ENCODE assay signal across 8 mouse cellular contexts in the genomic region with DNA sequence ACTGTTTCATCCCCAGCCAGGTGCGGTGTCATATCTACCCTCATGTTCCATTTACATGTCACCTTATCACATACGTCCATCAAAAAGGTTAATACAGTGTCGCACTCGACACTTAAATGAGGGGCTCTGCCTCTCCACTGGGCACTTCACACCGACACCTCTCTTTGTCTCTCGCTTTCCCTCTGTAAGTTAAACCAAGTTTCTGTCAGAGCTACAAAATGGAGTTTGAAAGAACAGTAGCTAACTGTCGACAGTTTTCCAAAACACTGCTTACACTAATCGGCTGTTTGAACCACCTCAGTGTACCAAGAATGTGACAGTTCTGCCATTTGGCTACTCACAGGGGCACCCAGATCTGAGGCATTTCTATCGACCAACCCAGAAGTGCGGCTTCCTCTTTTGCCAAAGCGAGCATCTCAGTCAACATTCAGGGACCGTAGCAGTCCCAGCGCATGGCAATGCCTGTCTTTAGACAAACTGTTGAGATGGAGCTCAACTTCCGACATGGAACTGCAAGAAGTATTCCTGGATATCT.
DNase-seq lines count a peak whose midpoint lies in the region; ATAC-seq and TF ChIP-seq lines count a peak whose summit lies in the region.
"Had no signal": no experiment of that assay in that cellular context is flagged by ENCODE, and none has a peak within 500 bp of the region (broad histone marks: within the 10 kb centered on the region; RNA-seq: fewer than 3 reads in every experiment).

No protein-coding gene starts in this region.

- H3K9me3 ChIP-seq in liver, embryonic 11.5 days (ENCODE audit: control insufficient read depth, low read length) = no peaks in the 10 kb centered on the region
- H3K9me3 ChIP-seq in embryonic facial prominence, embryonic 13.5 days = no peaks in the 10 kb centered on the region
- no peaks in the 10 kb centered on the region for H3K9me3 ChIP-seq in forebrain, embryonic 16.5 days (ENCODE audit: control insufficient read depth, low read length)
- no peaks in the 10 kb centered on the region for H3K9me3 ChIP-seq in midbrain, embryonic 14.5 days (ENCODE audit: control insufficient read depth, low read length)
- H3K9me3 ChIP-seq: kidney, embryonic 15.5 days had no signal

- WGBS in liver, adult 2 months = 21% methylated on average over 14 of the region's 14 CpGs
- WGBS in liver, embryonic 11.5 days = 78% methylated on average over 14 of the region's 14 CpGs
- WGBS in embryonic facial prominence, embryonic 13.5 days = 63% methylated on average over 14 of the region's 14 CpGs
- WGBS in forebrain, embryonic 16.5 days = 23% methylated on average over 14 of the region's 14 CpGs
- WGBS in midbrain, embryonic 14.5 days = 84% methylated on average over 14 of the region's 14 CpGs

- no peak for DNase-seq in liver, adult 2 months (ENCODE audit: extremely low read depth, low read depth, low spot score)
- DNase-seq in liver, embryonic 11.5 days (ENCODE audit: low spot score) = no peak
- DNase-seq in midbrain, embryonic 14.5 days = no peak
- no peak for DNase-seq in kidney, postnatal 4 days
- DNase-seq in left cerebral cortex, adult 9 months (ENCODE audit: low spot score in 2 of 2) = no peak

- H3K36me3 ChIP-seq in liver, adult 2 months (ENCODE audit: control insufficient read depth, insufficient read depth, low read length) = no peaks in the 10 kb centered on the region
- no peaks in the 10 kb centered on the region for H3K36me3 ChIP-seq in liver, embryonic 11.5 days (ENCODE audit: control insufficient read depth, insufficient read depth, low read length)
- H3K36me3 ChIP-seq in embryonic facial prominence, embryonic 13.5 days = no peaks in the 10 kb centered on the region
- no peaks in the 10 kb centered on the region for H3K36me3 ChIP-seq in forebrain, embryonic 16.5 days (ENCODE audit: control insufficient read depth, insufficient read depth)
- H3K36me3 ChIP-seq in midbrain, embryonic 14.5 days (ENCODE audit: control insufficient read depth, insufficient read depth, low read length) = no peaks in the 10 kb centered on the region
- H3K36me3 ChIP-seq: kidney, embryonic 15.5 days had no signal

- no peaks in the 10 kb centered on the region for H3K27me3 ChIP-seq in liver, adult 2 months (ENCODE audit: control insufficient read depth, insufficient read depth, low read length)
- H3K27me3 ChIP-seq in liver, embryonic 11.5 days (replicated peaks; ENCODE audit: control insufficient read depth, insufficient read depth, low read length) = no peaks in the 10 kb centered on the region
- no peaks in the 10 kb centered on the region for H3K27me3 ChIP-seq in embryonic facial prominence, embryonic 13.5 days
- H3K27me3 ChIP-seq in forebrain, embryonic 16.5 days (replicated peaks; ENCODE audit: control insufficient read depth, insufficient read depth, low read length) = no peaks in the 10 kb centered on the region
- H3K27me3 ChIP-seq in midbrain, embryonic 14.5 days (ENCODE audit: control insufficient read depth, insufficient read depth, low read length) = no peaks in the 10 kb centered on the region

- H3K27ac ChIP-seq in liver, adult 2 months (replicated peaks; ENCODE audit: insufficient read depth, low read depth, low read length) = 0 out of 2 replicates have a peak overlapping the region, but pooled peaks have one; percentile 23
- no peak overlapping the region for H3K27ac ChIP-seq in liver, embryonic 11.5 days (ENCODE audit: low read depth, low read length)
- H3K27ac ChIP-seq in embryonic facial prominence, embryonic 13.5 days = peak overlapping the region; percentile 88
- H3K27ac ChIP-seq in forebrain, embryonic 16.5 days (ENCODE audit: low read length) = peak overlapping the region; percentile 68
- peak overlapping the region; percentile 43 for H3K27ac ChIP-seq in midbrain, embryonic 14.5 days (replicated peaks; ENCODE audit: low read depth, low read length)

- TF ChIP-seq POLR2A in liver, adult 2 months (IDR thresholded peaks at IDR 0.05; ENCODE audit: extremely low read depth, insufficient read depth, low read length) = no peak

- no peak for ATAC-seq in liver, embryonic 11.5 days (replicated peaks; ENCODE audit: low FRiP score)
- ATAC-seq in embryonic facial prominence, embryonic 13.5 days (ENCODE audit: insufficient number of reproducible peaks, insufficient read depth, low FRiP score, low TSS enrichment, low read depth) = no peak
- ATAC-seq in forebrain, embryonic 16.5 days = no peak
- ATAC-seq in midbrain, embryonic 14.5 days (ENCODE audit: low FRiP score, low TSS enrichment) = peak; percentile 8; the same call in 1 of the 2 replicates

- no peak overlapping the region for H3K4me3 ChIP-seq in liver, adult 2 months (ENCODE audit: insufficient read depth, low read depth, low read length)
- no peak overlapping the region for H3K4me3 ChIP-seq in liver, embryonic 11.5 days (ENCODE audit: low read depth, low read length)
- no peak overlapping the region for H3K4me3 ChIP-seq in embryonic facial prominence, embryonic 13.5 days
- H3K4me3 ChIP-seq in forebrain, embryonic 16.5 days (replicated peaks; ENCODE audit: low read length) = no peak overlapping the region
- no peak overlapping the region for H3K4me3 ChIP-seq in midbrain, embryonic 14.5 days (replicated peaks; ENCODE audit: low read depth, low read length)
- H3K4me3 ChIP-seq: kidney, embryonic 15.5 days had no signal

- TF ChIP-seq CTCF in liver, adult 2 months (IDR thresholded peaks at IDR 0.05; ENCODE audit: low read depth, low read length) = no peak

- no peak overlapping the region for H3K4me2 ChIP-seq in liver, embryonic 11.5 days
- no peak overlapping the region for H3K4me2 ChIP-seq in embryonic facial prominence, embryonic 13.5 days
- H3K4me2 ChIP-seq in forebrain, embryonic 16.5 days (ENCODE audit: low read length) = 0 out of 2 replicates have a peak overlapping the region, but pooled peaks have one; percentile 4
- no peak overlapping the region for H3K4me2 ChIP-seq in midbrain, embryonic 14.5 days (ENCODE audit: low read length)
- H3K4me2 ChIP-seq: kidney, embryonic 15.5 days had no signal

- H3K4me1 ChIP-seq in liver, adult 2 months (ENCODE audit: control insufficient read depth, insufficient read depth, low read length) = peaks cover 19% of the 10 kb centered on the region
- H3K4me1 ChIP-seq in liver, embryonic 11.5 days (replicated peaks; ENCODE audit: control insufficient read depth, insufficient read depth, low read length) = no peaks in the 10 kb centered on the region
- H3K4me1 ChIP-seq in embryonic facial prominence, embryonic 13.5 days = peaks cover 20% of the 10 kb centered on the region
- peaks cover 22% of the 10 kb centered on the region for H3K4me1 ChIP-seq in forebrain, embryonic 16.5 days (replicated peaks; ENCODE audit: control insufficient read depth, insufficient read depth, low read length)
- H3K4me1 ChIP-seq in midbrain, embryonic 14.5 days (ENCODE audit: control insufficient read depth, insufficient read depth, low read length) = no peaks in the 10 kb centered on the region

- no peak overlapping the region for H3K9ac ChIP-seq in liver, adult 2 months (ENCODE audit: low read depth, low read length)
- no peak overlapping the region for H3K9ac ChIP-seq in liver, embryonic 11.5 days (ENCODE audit: low read depth, low read length)
- no peak overlapping the region for H3K9ac ChIP-seq in embryonic facial prominence, embryonic 13.5 days
- H3K9ac ChIP-seq in forebrain, embryonic 16.5 days (replicated peaks; ENCODE audit: low read depth, low read length) = no peak overlapping the region
- no peak overlapping the region for H3K9ac ChIP-seq in midbrain, embryonic 14.5 days (replicated peaks; ENCODE audit: low read length)
- H3K9ac ChIP-seq: kidney, embryonic 15.5 days had no signal

- 0 out of 2 replicates have a peak, but pooled peaks cover 3% of the 10 kb centered on the region for H3K79me2 ChIP-seq in liver, adult 2 months (ENCODE audit: control insufficient read depth, insufficient read depth, low read length)
